Mouse (Mus musculus) adrenal gland, adult 8-10 months (tissue): ENCODE measurements around the gene Nab1. TPM values are rescaled to one million over a fixed set of nuclear protein-coding genes. Genes with fewer than 3 reads are reported as not detected.
"Not testable (repeated sequence)": the region's sequence is repeated elsewhere in the genome, so short reads cannot be mapped to it uniquely, and the experiment has no call there.

Experiments
- DNase-seq: peaks from one replicate; pipeline ENCODE4 v3.0.0; 2022
- total RNA-seq, 4 experiments: library from RNA; stranded (reverse); gene quantifications; 2 replicates each; pipeline ENCODE4 v1.2.4; 2022

The Nab1 gene
- 10 to 100 TPM; 56.8 to 59.1 (median 57.7) TPM for total RNA-seq

GRCm38 (mm10) chr1:52500314-52500981 lies at the start of gene Nab1:
TSS of gene Nab1 (minus strand) at chr1:52500679.
- DNase-seq: peak; percentile 61

- DNase-seq: peak; percentile 17
These were observed 47.0 kb upstream of the Nab1 start for GRCm38 (mm10) chr1:52547451-52547850.

- DNase-seq: no peak
These were observed 46.3 kb upstream of the Nab1 start for GRCm38 (mm10) chr1:52546796-52547195.

- DNase-seq: not testable (repeated sequence)
These were observed 39.6 kb upstream of the Nab1 start for GRCm38 (mm10) chr1:52540124-52540523.

GRCm38 (mm10) chr1:52529933-52530332 lies 29.5 kb upstream of the Nab1 start:
- DNase-seq: no peak

GRCm38 (mm10) chr1:52527656-52528055 lies 27.2 kb upstream of the Nab1 start:
- no peak for DNase-seq

GRCm38 (mm10) chr1:52527252-52527651 lies 26.8 kb upstream of the Nab1 start:
- no peak for DNase-seq

- DNase-seq: no peak
These were observed 24.2 kb upstream of the Nab1 start for GRCm38 (mm10) chr1:52524663-52525062.

GRCm38 (mm10) chr1:52524150-52524549 lies 23.7 kb upstream of the Nab1 start:
- DNase-seq: no peak

GRCm38 (mm10) chr1:52521436-52521993 lies 21.0 kb upstream of the Nab1 start:
- DNase-seq: no peak

GRCm38 (mm10) chr1:52520131-52520530 lies 19.7 kb upstream of the Nab1 start:
- DNase-seq: no peak

- no peak for DNase-seq
These were observed 14.8 kb upstream of the Nab1 start for GRCm38 (mm10) chr1:52515249-52515648.

- no peak for DNase-seq
These were observed 11.4 kb upstream of the Nab1 start for GRCm38 (mm10) chr1:52511788-52512425.

- no peak for DNase-seq
These were observed 5.7 kb upstream of the Nab1 start for GRCm38 (mm10) chr1:52506211-52506610.

- DNase-seq: no peak
These were observed 1.8 kb upstream of the Nab1 start for GRCm38 (mm10) chr1:52502296-52502695.

GRCm38 (mm10) chr1:52501688-52502133 lies 1.2 kb upstream of the Nab1 start:
- DNase-seq: no peak

GRCm38 (mm10) chr1:52501090-52501489 lies 611 bp upstream of the Nab1 start:
- DNase-seq: no peak

GRCm38 (mm10) chr1:52499601-52500313 lies 722 bp downstream of the Nab1 start:
- peak; percentile 53 for DNase-seq

- no peak for DNase-seq
These were observed 1.6 kb downstream of the Nab1 start for GRCm38 (mm10) chr1:52498786-52499450.

- no peak for DNase-seq
These were observed 10.8 kb downstream of the Nab1 start for GRCm38 (mm10) chr1:52489538-52490181.

GRCm38 (mm10) chr1:52484980-52485379 lies 15.5 kb downstream of the Nab1 start:
- no peak for DNase-seq

- no peak for DNase-seq
These were observed 26.2 kb downstream of the Nab1 start for GRCm38 (mm10) chr1:52474291-52474690.
